Mouse (Mus musculus): ENCODE measurements around the gene Gm20388. TPM values are rescaled to one million over a fixed set of nuclear protein-coding genes. Genes with fewer than 3 reads are reported as not detected.
"Not testable (repeated sequence)": the region's sequence is repeated elsewhere in the genome, so short reads cannot be mapped to it uniquely, and the experiment has no call there.

The Gm20388 gene
- polyA plus RNA-seq, 2 experiments, result 8.5 TPM; not detected in 1

- no peaks in the 10 kb centered on the region; a peak in 1 of 4 replicates for H3K4me1 ChIP-seq (replicated peaks; ENCODE audit: control insufficient read depth in 2 of 2, insufficient read depth in 2 of 2, low read length in 1 of 2)
- H3K27ac ChIP-seq, result no peak overlapping the region
- no peaks in the 10 kb centered on the region for H3K27me3 ChIP-seq (ENCODE audit: control insufficient read depth, insufficient read depth, low read length)
- WGBS (ENCODE audit: insufficient replicate concordance), result 3% methylated on average over 3 of the region's 3 CpGs
- no peak overlapping the region for H3K4me2 ChIP-seq (ENCODE audit: low read depth)
- H3K4me3 ChIP-seq (ENCODE audit: insufficient read depth in 1 of 2, low read depth in 2 of 2, low read length in 2 of 2), result no peak overlapping the region
- TF ChIP-seq EP300 (IDR thresholded peaks at IDR 0.05; ENCODE audit: low read depth), result no peak
- TF ChIP-seq CTCF (IDR thresholded peaks at IDR 0.05; ENCODE audit: low read depth), result no peak
- H3K9ac ChIP-seq (replicated peaks), result no peak overlapping the region
- H3K9me3 ChIP-seq (ENCODE audit: control insufficient read depth, low read length), result no peaks in the 10 kb centered on the region
- ATAC-seq (ENCODE audit: insufficient read depth), result no peak
- no peak for DNase-seq (ENCODE audit: low read depth in 3 of 3, low spot score in 3 of 3)
- no peaks in the 10 kb centered on the region for H3K36me3 ChIP-seq (replicated peaks; ENCODE audit: control insufficient read depth, insufficient read depth, low read depth)
Observed at GRCm38 (mm10) chr8:121315569-121315968, 1404.9 kb downstream of the Gm20388 start.

DNA sequence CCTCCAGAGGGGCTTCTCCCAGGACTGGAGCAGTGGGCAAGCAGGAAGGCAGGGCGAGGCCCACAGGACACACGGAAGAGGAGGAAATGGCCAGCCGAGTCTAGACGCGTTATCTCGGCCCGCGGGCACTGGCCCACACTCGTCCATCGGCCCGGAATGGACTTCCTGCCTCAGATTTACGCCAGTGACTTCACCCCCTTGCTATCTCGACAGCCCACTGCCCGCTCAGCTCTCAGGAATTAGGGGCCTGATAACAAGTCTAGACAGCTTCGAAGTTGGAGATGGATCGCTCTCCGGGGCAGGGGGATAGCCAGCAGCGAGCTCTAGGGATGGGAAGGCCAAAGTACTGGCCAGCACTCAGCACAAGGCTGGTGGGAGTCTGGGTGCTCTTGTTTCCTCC is 1405.4 kb downstream of the Gm20388 start:
- no peak for ATAC-seq (ENCODE audit: insufficient read depth)
- Histone ChIP-seq H3K9me3 (ENCODE audit: control insufficient read depth, low read length) (no peaks in the 10 kb centered on the region), H3K4me3 (ENCODE audit: insufficient read depth in 1 of 2, low read depth in 2 of 2, low read length in 2 of 2) (no peak overlapping the region), H3K9ac (replicated peaks) (no peak overlapping the region), H3K4me2 (ENCODE audit: low read depth) (no peak overlapping the region), H3K4me1 (replicated peaks; ENCODE audit: control insufficient read depth in 2 of 2, insufficient read depth in 2 of 2, low read length in 1 of 2) (no peaks in the 10 kb centered on the region; a peak in 1 of 4 replicates), H3K36me3 (replicated peaks; ENCODE audit: control insufficient read depth, insufficient read depth, low read depth) (no peaks in the 10 kb centered on the region), H3K27ac (no peak overlapping the region), H3K27me3 (ENCODE audit: control insufficient read depth, insufficient read depth, low read length) (no peaks in the 10 kb centered on the region)
- no peak for DNase-seq (ENCODE audit: low read depth in 3 of 3, low spot score in 3 of 3)
- TF ChIP-seq EP300 (IDR thresholded peaks at IDR 0.05; ENCODE audit: low read depth) (no peak), CTCF (IDR thresholded peaks at IDR 0.05; ENCODE audit: low read depth) (no peak)
- 6% methylated on average over 18 of the region's 18 CpGs for WGBS (ENCODE audit: insufficient replicate concordance)

DNA sequence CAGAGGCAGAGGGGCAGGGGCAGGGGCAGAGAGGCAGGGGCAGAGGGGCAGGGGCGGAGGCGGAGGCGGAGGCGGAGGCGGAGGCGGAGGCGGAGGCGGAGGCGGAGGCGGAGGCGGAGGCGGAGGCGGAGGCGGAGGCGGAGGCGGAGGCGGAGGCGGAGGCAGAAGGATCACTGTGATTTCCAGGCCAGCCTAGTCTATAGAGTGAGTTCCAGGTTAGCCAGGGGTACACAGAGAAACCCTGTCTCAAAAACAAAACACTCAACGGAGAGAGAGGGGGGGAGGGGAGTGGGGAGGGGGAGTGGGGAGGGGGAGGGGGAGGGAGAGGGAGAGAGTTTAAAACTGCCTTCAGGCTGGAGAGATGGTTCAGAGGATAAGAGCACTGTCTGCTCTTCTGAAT is 1408.1 kb downstream of the Gm20388 start:
- not testable (repeated sequence) for ATAC-seq (ENCODE audit: insufficient read depth); DNase-seq (ENCODE audit: low read depth in 3 of 3, low spot score in 3 of 3); H3K4me2 ChIP-seq (ENCODE audit: low read depth); H3K36me3 ChIP-seq (replicated peaks; ENCODE audit: control insufficient read depth, insufficient read depth, low read depth); H3K27me3 ChIP-seq (ENCODE audit: control insufficient read depth, insufficient read depth, low read length); H3K27ac ChIP-seq; H3K4me1 ChIP-seq (replicated peaks; ENCODE audit: control insufficient read depth in 2 of 2, insufficient read depth in 2 of 2, low read length in 1 of 2); H3K9ac ChIP-seq (replicated peaks); H3K9me3 ChIP-seq (ENCODE audit: control insufficient read depth, low read length); H3K4me3 ChIP-seq (ENCODE audit: insufficient read depth in 1 of 2, low read depth in 2 of 2, low read length in 2 of 2)
- WGBS (ENCODE audit: insufficient replicate concordance), result 7% methylated on average over 3 of the region's 19 CpGs

DNA sequence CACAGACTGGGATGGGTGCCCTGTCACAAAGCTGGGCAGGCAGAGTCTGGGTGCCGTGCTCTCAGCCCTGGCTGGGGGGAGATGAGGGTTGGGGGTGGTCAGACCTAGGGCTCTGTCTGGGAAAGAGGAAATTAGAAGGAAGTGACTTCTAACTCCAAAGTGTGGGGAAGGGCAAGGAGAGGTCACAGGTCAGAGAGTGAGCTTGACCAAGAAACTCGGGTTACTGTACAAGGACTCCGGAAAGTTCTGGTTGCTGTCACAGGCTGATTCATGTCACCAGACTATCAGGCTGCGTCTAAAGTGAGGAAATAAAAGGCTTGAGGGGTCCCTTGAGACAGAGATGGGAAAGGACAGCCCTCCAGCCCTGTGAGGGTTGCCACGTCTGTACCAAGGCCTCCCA is 1408.8 kb downstream of the Gm20388 start:
- no peak overlapping the region for H3K4me2 ChIP-seq (ENCODE audit: low read depth)
- H3K4me3 ChIP-seq (ENCODE audit: insufficient read depth in 1 of 2, low read depth in 2 of 2, low read length in 2 of 2), result no peak overlapping the region
- H3K27ac ChIP-seq, result no peak overlapping the region
- no peaks in the 10 kb centered on the region; a peak in 1 of 4 replicates for H3K4me1 ChIP-seq (replicated peaks; ENCODE audit: control insufficient read depth in 2 of 2, insufficient read depth in 2 of 2, low read length in 1 of 2)
- WGBS (ENCODE audit: insufficient replicate concordance), result 25% methylated on average over 5 of the region's 5 CpGs
- no peaks in the 10 kb centered on the region for H3K36me3 ChIP-seq (replicated peaks; ENCODE audit: control insufficient read depth, insufficient read depth, low read depth)
- TF ChIP-seq EP300 (IDR thresholded peaks at IDR 0.05; ENCODE audit: low read depth) (no peak), CTCF (IDR thresholded peaks at IDR 0.05; ENCODE audit: low read depth) (no peak)
- no peaks in the 10 kb centered on the region for H3K9me3 ChIP-seq (ENCODE audit: control insufficient read depth, low read length)
- no peak overlapping the region for H3K9ac ChIP-seq (replicated peaks)
- H3K27me3 ChIP-seq (ENCODE audit: control insufficient read depth, insufficient read depth, low read length), result no peaks in the 10 kb centered on the region
- ATAC-seq (ENCODE audit: insufficient read depth) (no peak), DNase-seq (ENCODE audit: low read depth in 3 of 3, low spot score in 3 of 3) (no peak)

- H3K27ac ChIP-seq, result no peak overlapping the region
- H3K4me3 ChIP-seq (ENCODE audit: insufficient read depth in 1 of 2, low read depth in 2 of 2, low read length in 2 of 2), result no peak overlapping the region
- no peaks in the 10 kb centered on the region for H3K9me3 ChIP-seq (ENCODE audit: control insufficient read depth, low read length)
- no peaks in the 10 kb centered on the region for H3K36me3 ChIP-seq (replicated peaks; ENCODE audit: control insufficient read depth, insufficient read depth, low read depth)
- TF ChIP-seq CTCF (IDR thresholded peaks at IDR 0.05; ENCODE audit: low read depth) (no peak), EP300 (IDR thresholded peaks at IDR 0.05; ENCODE audit: low read depth) (no peak)
- H3K27me3 ChIP-seq (ENCODE audit: control insufficient read depth, insufficient read depth, low read length), result no peaks in the 10 kb centered on the region
- no peak overlapping the region for H3K4me2 ChIP-seq (ENCODE audit: low read depth)
- H3K9ac ChIP-seq (replicated peaks), result no peak overlapping the region
- H3K4me1 ChIP-seq (replicated peaks; ENCODE audit: control insufficient read depth in 2 of 2, insufficient read depth in 2 of 2, low read length in 1 of 2), result peaks cover 0 to 4% of the 10 kb centered on the region in 2 experiments; a peak in 1 of 4 replicates
- DNase-seq (ENCODE audit: low read depth in 3 of 3, low spot score in 3 of 3) (peak in 2 of 3 experiments; percentile 14 to 18), ATAC-seq (ENCODE audit: insufficient read depth) (peak; percentile 50; the same call in 1 of the 2 replicates)
- WGBS (ENCODE audit: insufficient replicate concordance), result 59% methylated on average over 18 of the region's 18 CpGs
Observed at GRCm38 (mm10) chr8:121326164-121326910, 1415.7 kb downstream of the Gm20388 start.

Data from liver, embryonic 14.5 days (tissue).